Mouse (Mus musculus): ENCODE measurements around the gene C2cd4c. TPM values are rescaled to one million over a fixed set of nuclear protein-coding genes. Genes with fewer than 3 reads are reported as not detected.

Gene C2cd4c
- 0.58 and 0.88 TPM in 2 replicates for polyA plus RNA-seq (2011; ENCODE audit: insufficient read depth, insufficient read length, low read depth, missing spikeins)

- TF ChIP-seq CTCF (IDR thresholded peaks at IDR 0.05; ENCODE audit: low read depth, low read length) (no peak), POLR2A (IDR thresholded peaks at IDR 0.05; ENCODE audit: insufficient read depth, low read length) (no peak), EP300 (IDR thresholded peaks at IDR 0.05; ENCODE audit: insufficient read depth, low read depth, low read length) (no peak)
- no peak within 1 kb of the TSS for H3K27ac ChIP-seq (ENCODE audit: insufficient read depth, low read length)
These were observed at the start of gene C2cd4c for GRCm38 (mm10) chr10:79613578-79614304. Gene C2cd4c, minus strand, starts transcription at chr10:79614025.

DNA sequence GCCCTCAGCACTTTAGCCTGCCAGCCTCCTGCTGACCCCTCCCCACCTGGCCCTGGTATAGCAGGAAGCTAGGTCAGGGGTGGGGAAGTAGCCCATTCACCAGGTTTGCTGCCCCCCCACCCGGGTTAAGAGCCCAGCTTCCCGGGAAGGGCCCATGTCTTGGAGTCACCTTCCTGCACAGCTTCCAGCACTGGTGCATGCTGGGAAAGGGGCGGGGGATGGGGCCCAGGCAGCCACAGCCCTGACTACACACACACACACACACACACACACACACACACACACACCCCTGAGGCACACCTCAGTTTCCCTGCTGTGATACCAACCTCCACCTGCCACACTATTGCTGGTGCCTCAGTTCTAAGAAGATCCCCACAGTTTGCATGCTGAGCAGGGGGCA lies 48.0 kb upstream of the C2cd4c start:
- Histone ChIP-seq H3K27me3 (ENCODE audit: control insufficient read depth, insufficient read depth, low read length, poor library complexity, severe bottlenecking) (no peaks in the 10 kb centered on the region), H3K9me3 (replicated peaks; ENCODE audit: control insufficient read depth, insufficient read depth, low read length, poor library complexity, severe bottlenecking) (no peaks in the 10 kb centered on the region), H3K4me3 (ENCODE audit: low read depth, low read length) (peak overlapping the region; percentile 38), H3K27ac (ENCODE audit: insufficient read depth, low read length) (peak overlapping the region; percentile 34; the same call in 1 of the 2 replicates), H3K36me3 (ENCODE audit: control insufficient read depth, insufficient read depth, low read length, poor library complexity, severe bottlenecking) (no peaks in the 10 kb centered on the region), H3K4me1 (ENCODE audit: control insufficient read depth, insufficient read depth, low read length) (peaks cover 4% of the 10 kb centered on the region), H3K9ac (ENCODE audit: low read depth, poor library complexity, severe bottlenecking) (no peak overlapping the region)
- TF ChIP-seq EP300 (IDR thresholded peaks at IDR 0.05; ENCODE audit: insufficient read depth, low read depth, low read length) (0 out of 2 replicates have a peak, but pooled peaks have one; percentile 33), POLR2A (IDR thresholded peaks at IDR 0.05; ENCODE audit: insufficient read depth, low read length) (no peak), CTCF (IDR thresholded peaks at IDR 0.05; ENCODE audit: low read depth, low read length) (no peak)

More at GRCm38 (mm10) chr10:79613578-79614304, at the start of gene C2cd4c:
- Histone ChIP-seq H3K27me3 (ENCODE audit: control insufficient read depth, insufficient read depth, low read length, poor library complexity, severe bottlenecking) (no peaks in the 10 kb centered on the region), H3K36me3 (ENCODE audit: control insufficient read depth, insufficient read depth, low read length, poor library complexity, severe bottlenecking) (no peaks in the 10 kb centered on the region), H3K4me1 (ENCODE audit: control insufficient read depth, insufficient read depth, low read length) (no peaks in the 10 kb centered on the region), H3K9ac (ENCODE audit: low read depth, poor library complexity, severe bottlenecking) (peak within 1 kb of the TSS; percentile 44), H3K4me3 (ENCODE audit: low read depth, low read length) (peak within 1 kb of the TSS; percentile 82), H3K9me3 (replicated peaks; ENCODE audit: control insufficient read depth, insufficient read depth, low read length, poor library complexity, severe bottlenecking) (no peaks in the 10 kb centered on the region)

DNA sequence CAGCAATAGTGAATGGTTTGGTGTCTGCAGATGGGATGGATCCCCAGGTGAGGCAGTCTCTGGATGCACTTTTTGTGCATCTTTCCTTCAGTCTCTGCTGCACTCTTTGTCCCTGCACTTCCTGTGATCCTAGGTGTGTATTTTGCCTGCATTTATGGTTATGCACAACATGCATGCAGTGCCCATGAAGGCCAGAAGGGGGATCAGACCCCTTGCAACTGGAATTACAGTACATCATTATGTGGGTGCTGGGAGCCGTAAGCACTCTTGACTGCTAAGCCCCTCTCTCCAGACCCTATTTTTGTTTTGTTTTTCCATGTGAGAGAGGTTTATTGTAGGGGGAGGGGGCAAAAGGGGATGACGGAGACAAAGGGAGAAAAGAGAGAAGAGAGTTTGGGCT lies 46.5 kb upstream of the C2cd4c start:
- Histone ChIP-seq H3K27me3 (ENCODE audit: control insufficient read depth, insufficient read depth, low read length, poor library complexity, severe bottlenecking) (no peaks in the 10 kb centered on the region), H3K9me3 (replicated peaks; ENCODE audit: control insufficient read depth, insufficient read depth, low read length, poor library complexity, severe bottlenecking) (no peaks in the 10 kb centered on the region), H3K9ac (ENCODE audit: low read depth, poor library complexity, severe bottlenecking) (no peak overlapping the region), H3K27ac (ENCODE audit: insufficient read depth, low read length) (no peak overlapping the region), H3K4me3 (ENCODE audit: low read depth, low read length) (no peak overlapping the region), H3K36me3 (ENCODE audit: control insufficient read depth, insufficient read depth, low read length, poor library complexity, severe bottlenecking) (no peaks in the 10 kb centered on the region), H3K4me1 (ENCODE audit: control insufficient read depth, insufficient read depth, low read length) (peaks cover 4% of the 10 kb centered on the region)
- TF ChIP-seq POLR2A (IDR thresholded peaks at IDR 0.05; ENCODE audit: insufficient read depth, low read length) (no peak), EP300 (IDR thresholded peaks at IDR 0.05; ENCODE audit: insufficient read depth, low read depth, low read length) (no peak), CTCF (IDR thresholded peaks at IDR 0.05; ENCODE audit: low read depth, low read length) (no peak)

- Histone ChIP-seq H3K36me3 (ENCODE audit: control insufficient read depth, insufficient read depth, low read length, poor library complexity, severe bottlenecking) (no peaks in the 10 kb centered on the region), H3K4me3 (ENCODE audit: low read depth, low read length) (no peak overlapping the region), H3K27ac (ENCODE audit: insufficient read depth, low read length) (no peak overlapping the region), H3K9me3 (replicated peaks; ENCODE audit: control insufficient read depth, insufficient read depth, low read length, poor library complexity, severe bottlenecking) (no peaks in the 10 kb centered on the region), H3K27me3 (ENCODE audit: control insufficient read depth, insufficient read depth, low read length, poor library complexity, severe bottlenecking) (no peaks in the 10 kb centered on the region), H3K4me1 (ENCODE audit: control insufficient read depth, insufficient read depth, low read length) (peaks cover 4% of the 10 kb centered on the region), H3K9ac (ENCODE audit: low read depth, poor library complexity, severe bottlenecking) (no peak overlapping the region)
- TF ChIP-seq POLR2A (IDR thresholded peaks at IDR 0.05; ENCODE audit: insufficient read depth, low read length) (no peak), CTCF (IDR thresholded peaks at IDR 0.05; ENCODE audit: low read depth, low read length) (peak; percentile 90)
These were observed 45.0 kb upstream of the C2cd4c start for GRCm38 (mm10) chr10:79658829-79659228.

GRCm38 (mm10) chr10:79654946-79655395 lies 41.1 kb upstream of the C2cd4c start:
- no peak overlapping the region for H3K4me3 ChIP-seq (ENCODE audit: low read depth, low read length)
- H3K9me3 ChIP-seq (replicated peaks; ENCODE audit: control insufficient read depth, insufficient read depth, low read length, poor library complexity, severe bottlenecking) = no peaks in the 10 kb centered on the region
- no peaks in the 10 kb centered on the region for H3K4me1 ChIP-seq (ENCODE audit: control insufficient read depth, insufficient read depth, low read length)
- H3K36me3 ChIP-seq (ENCODE audit: control insufficient read depth, insufficient read depth, low read length, poor library complexity, severe bottlenecking) = no peaks in the 10 kb centered on the region
- no peak overlapping the region for H3K27ac ChIP-seq (ENCODE audit: insufficient read depth, low read length)
- no peak overlapping the region for H3K9ac ChIP-seq (ENCODE audit: low read depth, poor library complexity, severe bottlenecking)
- TF ChIP-seq POLR2A (IDR thresholded peaks at IDR 0.05; ENCODE audit: insufficient read depth, low read length) = no peak
- no peak for TF ChIP-seq CTCF (IDR thresholded peaks at IDR 0.05; ENCODE audit: low read depth, low read length)
- no peaks in the 10 kb centered on the region for H3K27me3 ChIP-seq (ENCODE audit: control insufficient read depth, insufficient read depth, low read length, poor library complexity, severe bottlenecking)

- Histone ChIP-seq H3K27ac (ENCODE audit: insufficient read depth, low read length) (no peak overlapping the region), H3K4me3 (ENCODE audit: low read depth, low read length) (no peak overlapping the region), H3K4me1 (ENCODE audit: control insufficient read depth, insufficient read depth, low read length) (no peaks in the 10 kb centered on the region), H3K9ac (ENCODE audit: low read depth, poor library complexity, severe bottlenecking) (no peak overlapping the region), H3K27me3 (ENCODE audit: control insufficient read depth, insufficient read depth, low read length, poor library complexity, severe bottlenecking) (no peaks in the 10 kb centered on the region), H3K9me3 (replicated peaks; ENCODE audit: control insufficient read depth, insufficient read depth, low read length, poor library complexity, severe bottlenecking) (no peaks in the 10 kb centered on the region), H3K36me3 (ENCODE audit: control insufficient read depth, insufficient read depth, low read length, poor library complexity, severe bottlenecking) (no peaks in the 10 kb centered on the region)
- TF ChIP-seq CTCF (IDR thresholded peaks at IDR 0.05; ENCODE audit: low read depth, low read length) = no peak
- TF ChIP-seq POLR2A (IDR thresholded peaks at IDR 0.05; ENCODE audit: insufficient read depth, low read length) = no peak
- TF ChIP-seq EP300 (IDR thresholded peaks at IDR 0.05; ENCODE audit: insufficient read depth, low read depth, low read length) = no peak
These were observed 39.0 kb upstream of the C2cd4c start for GRCm38 (mm10) chr10:79652789-79653188.
